Mouse (Mus musculus): ENCODE measurements around the gene Eps8. TPM values are rescaled to one million over a fixed set of nuclear protein-coding genes. Genes with fewer than 3 reads are reported as not detected.
"Not testable (repeated sequence)": the region's sequence is repeated elsewhere in the genome, so short reads cannot be mapped to it uniquely, and the experiment has no call there.

The Eps8 gene
- polyA plus RNA-seq, 1 experiment from 2014 or later = 9.4 TPM

- no peaks in the 10 kb centered on the region for H3K36me3 ChIP-seq (ENCODE audit: control insufficient read depth, insufficient read depth, low read length)
- WGBS = 86% methylated on average over 4 of the region's 4 CpGs
- no peaks in the 10 kb centered on the region for H3K9me3 ChIP-seq (ENCODE audit: control insufficient read depth, low read length)
- H3K27me3 ChIP-seq (ENCODE audit: control insufficient read depth, insufficient read depth, low read length) = no peaks in the 10 kb centered on the region
- no peak for DNase-seq (ENCODE audit: low spot score)
- no peak overlapping the region for H3K27ac ChIP-seq (ENCODE audit: low read depth, low read length)
- H3K9ac ChIP-seq (ENCODE audit: low read depth, low read length) = no peak overlapping the region
- no peak overlapping the region for H3K4me3 ChIP-seq (ENCODE audit: low read depth, low read length)
- H3K4me1 ChIP-seq (replicated peaks; ENCODE audit: control insufficient read depth, insufficient read depth, low read length) = no peaks in the 10 kb centered on the region
- no peak for ATAC-seq (ENCODE audit: low FRiP score)
- H3K4me2 ChIP-seq (replicated peaks; ENCODE audit: low read depth, low read length) = no peak overlapping the region
Observed at GRCm38 (mm10) chr6:137492582-137492981, 162.1 kb downstream of the Eps8 start.

DNA sequence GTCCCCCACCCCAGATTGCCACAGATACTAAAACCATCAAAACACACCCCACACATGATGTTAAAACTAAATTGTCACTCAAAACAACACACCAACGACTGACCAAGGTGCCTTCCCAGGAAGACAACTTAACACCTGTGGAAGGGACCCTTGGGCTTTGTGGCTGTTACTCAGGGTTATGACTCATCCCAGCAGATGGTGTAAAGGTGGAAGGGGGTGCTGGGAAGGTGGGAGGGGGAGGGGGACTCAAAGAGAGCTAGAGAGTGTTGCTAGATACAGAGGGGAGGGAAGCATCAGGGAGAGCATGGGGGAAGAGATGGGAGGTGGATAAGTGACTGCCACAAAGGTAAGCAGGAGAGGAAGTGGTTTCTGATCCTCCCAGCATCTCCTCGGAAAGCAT lies 163.0 kb downstream of the Eps8 start:
- Histone ChIP-seq H3K4me3 (ENCODE audit: low read depth, low read length) (no peak overlapping the region), H3K27ac (ENCODE audit: low read depth, low read length) (no peak overlapping the region), H3K9me3 (ENCODE audit: control insufficient read depth, low read length) (no peaks in the 10 kb centered on the region), H3K4me1 (replicated peaks; ENCODE audit: control insufficient read depth, insufficient read depth, low read length) (no peaks in the 10 kb centered on the region), H3K27me3 (ENCODE audit: control insufficient read depth, insufficient read depth, low read length) (no peaks in the 10 kb centered on the region), H3K36me3 (ENCODE audit: control insufficient read depth, insufficient read depth, low read length) (no peaks in the 10 kb centered on the region), H3K4me2 (replicated peaks; ENCODE audit: low read depth, low read length) (no peak overlapping the region), H3K9ac (ENCODE audit: low read depth, low read length) (no peak overlapping the region)
- no peak for ATAC-seq (ENCODE audit: low FRiP score)
- WGBS = 86% methylated on average over 2 of the region's 2 CpGs
- DNase-seq (ENCODE audit: low spot score) = no peak

DNA sequence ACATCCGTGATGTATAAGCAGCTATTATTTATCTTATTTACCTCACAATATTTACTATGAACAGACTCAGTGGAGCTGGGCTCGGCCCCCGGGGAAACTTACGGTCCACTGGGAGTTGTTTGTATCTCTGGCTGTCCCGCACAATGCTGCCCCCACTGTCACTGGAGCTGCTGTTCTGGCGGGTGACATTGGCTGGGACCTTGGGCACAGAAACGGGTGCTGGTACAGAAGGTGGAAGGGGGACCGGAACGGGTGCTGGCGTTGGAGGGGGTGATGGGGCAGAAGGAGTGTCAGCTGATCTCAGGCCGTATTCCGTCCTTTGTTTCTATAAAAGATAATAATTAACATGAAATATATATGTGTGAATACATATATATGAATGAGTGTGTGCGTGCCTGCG lies 164.6 kb downstream of the Eps8 start:
- 94% methylated on average over 14 of the region's 14 CpGs for WGBS
- H3K9me3 ChIP-seq (ENCODE audit: control insufficient read depth, low read length) = no peaks in the 10 kb centered on the region
- no peaks in the 10 kb centered on the region for H3K27me3 ChIP-seq (ENCODE audit: control insufficient read depth, insufficient read depth, low read length)
- H3K4me2 ChIP-seq (replicated peaks; ENCODE audit: low read depth, low read length) = no peak overlapping the region
- no peaks in the 10 kb centered on the region for H3K36me3 ChIP-seq (ENCODE audit: control insufficient read depth, insufficient read depth, low read length)
- no peaks in the 10 kb centered on the region for H3K4me1 ChIP-seq (replicated peaks; ENCODE audit: control insufficient read depth, insufficient read depth, low read length)
- H3K9ac ChIP-seq (ENCODE audit: low read depth, low read length) = no peak overlapping the region
- no peak overlapping the region for H3K4me3 ChIP-seq (ENCODE audit: low read depth, low read length)
- ATAC-seq (ENCODE audit: low FRiP score) (no peak), DNase-seq (ENCODE audit: low spot score) (no peak)
- H3K27ac ChIP-seq (ENCODE audit: low read depth, low read length) = no peak overlapping the region

GRCm38 (mm10) chr6:137487443-137487842 lies 167.2 kb downstream of the Eps8 start:
- Histone ChIP-seq H3K9me3 (ENCODE audit: control insufficient read depth, low read length) (no peaks in the 10 kb centered on the region), H3K36me3 (ENCODE audit: control insufficient read depth, insufficient read depth, low read length) (no peaks in the 10 kb centered on the region), H3K9ac (ENCODE audit: low read depth, low read length) (no peak overlapping the region), H3K4me2 (replicated peaks; ENCODE audit: low read depth, low read length) (no peak overlapping the region), H3K27ac (ENCODE audit: low read depth, low read length) (no peak overlapping the region), H3K4me3 (ENCODE audit: low read depth, low read length) (no peak overlapping the region), H3K4me1 (replicated peaks; ENCODE audit: control insufficient read depth, insufficient read depth, low read length) (no peaks in the 10 kb centered on the region), H3K27me3 (ENCODE audit: control insufficient read depth, insufficient read depth, low read length) (no peaks in the 10 kb centered on the region)
- ATAC-seq (ENCODE audit: low FRiP score) = 0 out of 2 replicates have a peak, but pooled peaks have one; percentile 63
- DNase-seq (ENCODE audit: low spot score) = peak; percentile 43
- WGBS = 24% methylated on average over 6 of the region's 6 CpGs

DNA sequence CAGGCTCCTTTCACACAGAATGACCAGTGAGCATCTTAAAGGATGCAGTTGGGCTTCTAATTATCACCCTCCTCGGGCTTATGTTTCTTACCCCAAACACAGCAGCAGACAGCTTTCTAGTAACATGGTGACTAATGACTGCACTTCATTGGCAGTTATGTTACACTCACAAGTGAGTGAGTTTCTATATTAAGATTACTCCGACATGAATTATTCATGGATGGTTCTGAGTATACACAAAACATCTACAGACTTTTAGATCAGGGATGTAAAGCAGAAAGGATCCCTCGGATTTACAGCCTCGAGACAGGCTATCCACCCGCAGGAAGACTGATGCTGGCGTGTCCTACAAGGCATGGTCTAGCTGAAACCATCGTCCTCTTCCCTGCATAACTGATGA lies 171.8 kb downstream of the Eps8 start:
- ATAC-seq (ENCODE audit: low FRiP score) (no peak), DNase-seq (ENCODE audit: low spot score) (no peak)
- H3K9me3 ChIP-seq (ENCODE audit: control insufficient read depth, low read length) = no peaks in the 10 kb centered on the region
- no peaks in the 10 kb centered on the region for H3K27me3 ChIP-seq (ENCODE audit: control insufficient read depth, insufficient read depth, low read length)
- 83% methylated on average over 7 of the region's 7 CpGs for WGBS
- no peak overlapping the region for H3K27ac ChIP-seq (ENCODE audit: low read depth, low read length)
- no peak overlapping the region for H3K9ac ChIP-seq (ENCODE audit: low read depth, low read length)
- H3K36me3 ChIP-seq (ENCODE audit: control insufficient read depth, insufficient read depth, low read length) = no peaks in the 10 kb centered on the region
- H3K4me1 ChIP-seq (replicated peaks; ENCODE audit: control insufficient read depth, insufficient read depth, low read length) = no peaks in the 10 kb centered on the region
- H3K4me3 ChIP-seq (ENCODE audit: low read depth, low read length) = no peak overlapping the region
- H3K4me2 ChIP-seq (replicated peaks; ENCODE audit: low read depth, low read length) = no peak overlapping the region

GRCm38 (mm10) chr6:137475695-137476094 lies 179.0 kb downstream of the Eps8 start:
- not testable (repeated sequence) for H3K9me3 ChIP-seq (ENCODE audit: control insufficient read depth, low read length); DNase-seq (ENCODE audit: low spot score); H3K4me1 ChIP-seq (replicated peaks; ENCODE audit: control insufficient read depth, insufficient read depth, low read length); H3K4me2 ChIP-seq (replicated peaks; ENCODE audit: low read depth, low read length); H3K9ac ChIP-seq (ENCODE audit: low read depth, low read length); H3K27me3 ChIP-seq (ENCODE audit: control insufficient read depth, insufficient read depth, low read length); H3K4me3 ChIP-seq (ENCODE audit: low read depth, low read length); ATAC-seq (ENCODE audit: low FRiP score); H3K27ac ChIP-seq (ENCODE audit: low read depth, low read length); H3K36me3 ChIP-seq (ENCODE audit: control insufficient read depth, insufficient read depth, low read length)
- 95% methylated on average over 5 of the region's 5 CpGs for WGBS

- 72% methylated on average over 1 of the region's 1 CpGs for WGBS
- Histone ChIP-seq H3K4me3 (ENCODE audit: low read depth, low read length) (no peak overlapping the region), H3K27ac (ENCODE audit: low read depth, low read length) (no peak overlapping the region), H3K4me1 (replicated peaks; ENCODE audit: control insufficient read depth, insufficient read depth, low read length) (no peaks in the 10 kb centered on the region), H3K4me2 (replicated peaks; ENCODE audit: low read depth, low read length) (no peak overlapping the region), H3K27me3 (ENCODE audit: control insufficient read depth, insufficient read depth, low read length) (no peaks in the 10 kb centered on the region), H3K9me3 (ENCODE audit: control insufficient read depth, low read length) (no peaks in the 10 kb centered on the region), H3K36me3 (ENCODE audit: control insufficient read depth, insufficient read depth, low read length) (no peaks in the 10 kb centered on the region), H3K9ac (ENCODE audit: low read depth, low read length) (no peak overlapping the region)
- DNase-seq (ENCODE audit: low spot score) (no peak), ATAC-seq (ENCODE audit: low FRiP score) (no peak)
Observed at GRCm38 (mm10) chr6:137473433-137473832, 181.2 kb downstream of the Eps8 start.

DNA sequence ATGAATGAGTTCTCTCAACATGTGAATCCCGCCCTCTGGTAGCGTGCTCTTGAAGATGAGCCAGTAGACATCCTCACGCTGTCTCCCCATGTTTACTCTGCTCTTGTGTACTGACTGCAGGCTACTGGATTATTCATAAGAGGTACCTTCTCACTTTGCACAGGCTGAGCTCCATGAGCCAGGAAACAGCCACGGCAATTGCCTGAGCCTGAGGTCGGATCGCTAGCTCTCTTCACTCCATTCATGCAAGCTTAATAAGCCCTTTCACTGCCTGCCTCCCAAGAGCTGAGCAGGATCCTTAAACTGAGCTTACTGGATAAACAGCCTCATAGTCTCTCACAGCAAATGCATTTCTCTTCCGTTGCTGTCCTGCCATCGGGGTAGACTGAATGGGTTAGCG lies 182.5 kb downstream of the Eps8 start:
- H3K4me2 ChIP-seq (replicated peaks; ENCODE audit: low read depth, low read length) = no peak overlapping the region
- DNase-seq (ENCODE audit: low spot score) (no peak), ATAC-seq (ENCODE audit: low FRiP score) (peak; percentile 53)
- no peaks in the 10 kb centered on the region for H3K4me1 ChIP-seq (replicated peaks; ENCODE audit: control insufficient read depth, insufficient read depth, low read length)
- H3K9me3 ChIP-seq (ENCODE audit: control insufficient read depth, low read length) = no peaks in the 10 kb centered on the region
- H3K27me3 ChIP-seq (ENCODE audit: control insufficient read depth, insufficient read depth, low read length) = no peaks in the 10 kb centered on the region
- no peak overlapping the region for H3K4me3 ChIP-seq (ENCODE audit: low read depth, low read length)
- no peak overlapping the region for H3K9ac ChIP-seq (ENCODE audit: low read depth, low read length)
- no peak overlapping the region for H3K27ac ChIP-seq (ENCODE audit: low read depth, low read length)
- 71% methylated on average over 9 of the region's 9 CpGs for WGBS
- H3K36me3 ChIP-seq (ENCODE audit: control insufficient read depth, insufficient read depth, low read length) = no peaks in the 10 kb centered on the region

DNA sequence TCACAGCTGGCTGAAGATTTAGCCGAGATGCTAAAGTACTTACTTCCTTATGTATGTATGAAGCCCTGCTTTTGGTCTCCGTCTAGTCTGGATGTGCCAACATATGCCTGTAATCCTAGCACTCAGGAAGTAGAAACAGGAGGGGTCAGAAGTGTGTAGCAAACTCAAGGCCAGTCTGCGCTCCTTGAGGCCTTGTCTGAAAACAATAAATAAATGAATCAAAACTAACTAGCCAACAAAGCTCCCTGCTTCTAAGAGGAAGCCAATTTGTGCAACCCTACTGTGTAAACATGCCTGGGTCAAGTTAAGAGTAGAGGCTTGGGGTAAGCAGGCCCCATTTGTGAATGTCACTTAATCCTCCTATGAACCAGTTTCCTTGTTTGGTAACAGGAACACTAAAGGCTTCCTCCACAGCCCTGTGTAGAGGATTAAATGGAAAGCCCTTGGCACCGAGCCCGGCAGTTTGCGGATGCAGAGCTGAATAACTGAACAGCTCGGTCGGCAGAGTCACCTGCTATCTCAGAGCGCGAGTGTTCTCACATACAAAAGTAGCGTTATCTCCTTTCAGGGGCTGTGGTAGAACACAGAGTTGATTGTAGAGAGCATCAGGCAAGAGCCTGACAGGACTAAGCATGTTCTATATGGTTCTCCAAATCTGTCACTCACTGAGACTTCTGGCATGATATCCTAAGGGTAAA lies 183.6 kb downstream of the Eps8 start:
- no peak overlapping the region for H3K27ac ChIP-seq (ENCODE audit: low read depth, low read length)
- H3K9me3 ChIP-seq (ENCODE audit: control insufficient read depth, low read length) = no peaks in the 10 kb centered on the region
- H3K9ac ChIP-seq (ENCODE audit: low read depth, low read length) = no peak overlapping the region
- H3K4me2 ChIP-seq (replicated peaks; ENCODE audit: low read depth, low read length) = no peak overlapping the region
- H3K36me3 ChIP-seq (ENCODE audit: control insufficient read depth, insufficient read depth, low read length) = no peaks in the 10 kb centered on the region
- no peak overlapping the region for H3K4me3 ChIP-seq (ENCODE audit: low read depth, low read length)
- H3K27me3 ChIP-seq (ENCODE audit: control insufficient read depth, insufficient read depth, low read length) = no peaks in the 10 kb centered on the region
- whole genome bisulfite sequencing = 78% methylated on average over 11 of the region's 11 CpGs
- H3K4me1 ChIP-seq (replicated peaks; ENCODE audit: control insufficient read depth, insufficient read depth, low read length) = no peaks in the 10 kb centered on the region
- DNase-seq (ENCODE audit: low spot score) (no peak), ATAC-seq (ENCODE audit: low FRiP score) (no peak)
